Comparison of ENCODE assay signal across 21 mouse cellular contexts in genomic region chrX:136543956-136544355, GRCm38 (mm10). TPM values are rescaled to one million over a fixed set of nuclear protein-coding genes. Genes with fewer than 3 reads are reported as not detected.
DNase-seq lines count a peak whose midpoint lies in the region; ATAC-seq and TF ChIP-seq lines count a peak whose summit lies in the region.
"Not testable (repeated sequence)": the region's sequence is repeated elsewhere in the genome, so short reads cannot be mapped to it uniquely, and the experiment has no call there.
"Had no signal": no experiment of that assay in that cellular context is flagged by ENCODE, and none has a peak within 500 bp of the region (broad histone marks: within the 10 kb centered on the region; RNA-seq: fewer than 3 reads in every experiment).

Gene Kir3dl2 (minus strand): TSS chrX:136544056.

- not testable (repeated sequence) for TF ChIP-seq CTCF in brain, embryonic 14.5 days (IDR thresholded peaks at IDR 0.05; ENCODE audit: borderline replicate concordance, extremely low read depth, insufficient read depth, insufficient read length); forebrain, postnatal 0 days (IDR thresholded peaks at IDR 0.05; ENCODE audit: low read depth)

- not testable (repeated sequence) for H3K4me3 ChIP-seq in forebrain, postnatal 0 days (ENCODE audit: low read depth, low read length); midbrain, embryonic 16.5 days (ENCODE audit: low read depth, low read length)

- TF ChIP-seq POLR2A in brain, embryonic 14.5 days (IDR thresholded peaks at IDR 0.05; ENCODE audit: borderline replicate concordance, extremely low read depth, insufficient read depth, insufficient read length, poor library complexity, severe bottlenecking): not testable (repeated sequence)

- DNase-seq in brain, adult 2 months (ENCODE audit: low read depth, low spot score): peak; percentile 0
- peak; percentile 1 for DNase-seq in brain, embryonic 14.5 days (ENCODE audit: low read depth)
- peak; percentile 1 for DNase-seq in forebrain, postnatal 0 days

- not testable (repeated sequence) for H3K4me2 ChIP-seq in forebrain, postnatal 0 days (ENCODE audit: low read depth); midbrain, embryonic 16.5 days (ENCODE audit: low read length)

- not testable (repeated sequence) for H3K27ac ChIP-seq in forebrain, postnatal 0 days (ENCODE audit: low read depth, low read length); midbrain, embryonic 16.5 days (ENCODE audit: low read length)

- H3K27me3 ChIP-seq in forebrain, postnatal 0 days (ENCODE audit: insufficient read depth, low read length); midbrain, embryonic 16.5 days (ENCODE audit: control insufficient read depth, insufficient read depth, low read depth, low read length): not testable (repeated sequence)

- H3K9ac ChIP-seq in forebrain, postnatal 0 days; midbrain, embryonic 16.5 days (ENCODE audit: low read depth, low read length): not testable (repeated sequence)

- H3K9me3 ChIP-seq in forebrain, postnatal 0 days (ENCODE audit: low read length); midbrain, embryonic 16.5 days (replicated peaks; ENCODE audit: control insufficient read depth, low read length, poor library complexity, severe bottlenecking): not testable (repeated sequence)

- peak; percentile 51; the same call in 1 of the 2 replicates for ATAC-seq in forebrain, postnatal 0 days
- ATAC-seq in midbrain, embryonic 16.5 days: 0 out of 2 replicates have a peak, but pooled peaks have one; percentile 21

- not testable (repeated sequence) for H3K4me1 ChIP-seq in forebrain, postnatal 0 days (ENCODE audit: insufficient read depth); midbrain, embryonic 16.5 days (ENCODE audit: control insufficient read depth, insufficient read depth, low read length)

- H3K36me3 ChIP-seq in forebrain, postnatal 0 days (ENCODE audit: insufficient read depth); midbrain, embryonic 16.5 days (ENCODE audit: control insufficient read depth, insufficient read depth, low read length): not testable (repeated sequence)

- 66% methylated on average over 1 of the region's 1 CpGs for WGBS in forebrain, postnatal 0 days
- 60% methylated on average over 1 of the region's 1 CpGs for WGBS in midbrain, embryonic 16.5 days

RNA-seq across cellular contexts. Expression of gene Kir3dl2, which starts in this region (rescaled TPM):
- polyA plus RNA-seq in brain, embryonic 14.5 days (2012; rRNA removed): 0.08 and 0.30 TPM in 2 replicates
- 0.46 and 1.1 TPM in 2 replicates for total RNA-seq in forebrain, postnatal 0 days (2014; rRNA removed)
- 0.36 and 0.45 TPM in 2 replicates for polyA plus RNA-seq in forebrain, postnatal 0 days (2015; fragmentation: Nextera tagmentation; extraction: Ambion mirVana)
- 0.62 TPM in 2 replicates for polyA plus RNA-seq in midbrain, embryonic 16.5 days (2015; fragmentation: Nextera tagmentation; extraction: Ambion mirVana)
- total RNA-seq: adrenal gland, adult 18-20 months; adrenal gland, adult 2 months; adrenal gland, adult 8-10 months; adrenal gland, postnatal 10 days; adrenal gland, postnatal 14 days; adrenal gland, postnatal 25 days; adrenal gland, postnatal 36 days; adrenal gland, postnatal 4 days; CH12.LX; ES-E14; MEL had no signal
- polyA plus RNA-seq: activated CD4-positive, CD25-positive, alpha-beta regulatory T cell, adult 4 months; adrenal gland, adult 2 months; C2C12; CD4-positive, CD25-positive, alpha-beta regulatory T cell, adult 4 months; cerebellum, adult 2 months; G1E; Patski had no signal

Comparison
In these comparisons a context has a peak if more than half of its experiments do, and no peak if none do; other contexts are left out.
1. Peak in DNase-seq in brain, embryonic 14.5 days; RNA of the gene not detected or under 1 TPM.
2. Peak in ATAC-seq in midbrain, embryonic 16.5 days; RNA of the gene not detected or under 1 TPM.